Mouse (Mus musculus) forebrain, embryonic 15.5 days (tissue): ENCODE measurements around the gene Diaph3. TPM values are rescaled to one million over a fixed set of nuclear protein-coding genes. Genes with fewer than 3 reads are reported as not detected.

Experiments
- ATAC-seq: fragments of 200-750 bp; cut with Nextera tagmentation; replicated peaks from 2 replicates; pipeline ENCODE4 v1.8.0; 2017; ENCODE audit warnings: mild to moderate bottlenecking, moderate TSS enrichment, moderate library complexity
- H3K27ac ChIP-seq: fragments of 300-500 bp; sonication (generic); replicated peaks from 2 replicates; pipeline ENCODE4 v1.5.1; 2015; ENCODE audit warnings: mild to moderate bottlenecking, inconsistent platforms
- H3K27me3 ChIP-seq: fragments of 300-500 bp; sonication (generic); 2 replicates; pipeline ENCODE4 v1.6.1; 2015; ENCODE audit warnings: inconsistent platforms
- H3K36me3 ChIP-seq: fragments of 300-500 bp; sonication (generic); 2 replicates; pipeline ENCODE4 v1.6.1; 2015; ENCODE audit warnings: mild to moderate bottlenecking, inconsistent platforms
- H3K4me1 ChIP-seq: fragments of 300-500 bp; sonication (generic); 2 replicates; pipeline ENCODE4 v1.6.1; 2015; ENCODE audit warnings: inconsistent platforms
- H3K4me2 ChIP-seq: fragments of 300-500 bp; sonication (generic); replicated peaks from 2 replicates; pipeline ENCODE4 v1.6.1; 2015; ENCODE audit warnings: mild to moderate bottlenecking, inconsistent platforms
- H3K4me3 ChIP-seq: fragments of 300-500 bp; sonication (generic); 2 replicates; pipeline ENCODE4 v1.5.1; 2015; ENCODE audit warnings: mild to moderate bottlenecking, inconsistent platforms
- H3K9ac ChIP-seq: fragments of 300-500 bp; sonication (generic); replicated peaks from 2 replicates; pipeline ENCODE4 v1.6.1; 2015; ENCODE audit warnings: mild to moderate bottlenecking, inconsistent platforms
- H3K9me3 ChIP-seq: fragments of 300-500 bp; sonication (generic); 2 replicates; pipeline ENCODE4 v1.6.1; 2016; ENCODE audit warnings: inconsistent platforms
- whole genome bisulfite sequencing: fragments of 180-500 bp; shearing (Covaris S2); methylation state at CpG from one replicate; pipeline ENCODE4 v1.1.7; 2015; ENCODE audit warnings: mixed read lengths; 5-methylcytosine and 5-hydroxymethylcytosine counted together
- polyA plus RNA-seq: library from polyadenylated mRNA; unstranded; fragments of >200 nt; fragmentation: Nextera tagmentation; extraction: Ambion mirVana; gene quantifications from 2 replicates; pipeline ENCODE4 v1.2.1, GENCODE M21; 2015

Gene Diaph3
- polyA plus RNA-seq, 1 experiment from 2014 or later, result 7.3 TPM

DNA sequence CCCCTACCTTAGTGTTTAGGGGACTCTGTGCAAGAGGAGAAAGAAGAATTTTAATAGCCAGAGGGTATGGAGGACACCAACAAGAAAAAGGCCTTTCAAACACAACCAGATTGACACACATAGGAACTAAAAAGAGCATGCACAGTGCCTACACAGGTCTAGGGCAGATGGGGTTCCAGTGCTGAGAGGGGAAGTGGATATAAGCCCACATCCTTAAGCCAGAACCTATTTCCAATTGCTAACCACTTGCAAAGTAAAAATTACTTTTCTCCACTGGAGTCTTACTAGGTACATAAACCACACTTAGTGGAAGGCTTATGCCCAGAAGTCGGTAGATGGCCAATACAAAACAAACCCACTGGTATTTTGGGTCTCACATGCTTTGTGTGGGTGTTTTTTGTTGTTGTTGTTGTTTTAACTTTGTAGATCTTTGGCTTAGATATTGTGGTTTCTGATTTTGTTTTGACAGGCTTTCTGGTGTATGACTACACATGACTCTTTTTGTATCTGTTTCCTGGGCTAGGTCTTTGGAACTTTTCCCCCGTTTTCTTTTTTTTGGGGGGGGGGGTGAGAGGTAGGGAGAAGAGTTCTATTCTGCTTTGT is 426.8 kb downstream of the Diaph3 start:
- no peak for ATAC-seq
- no peaks in the 10 kb centered on the region for H3K27me3 ChIP-seq
- WGBS, result 84% methylated on average over 2 of the region's 2 CpGs
- no peak overlapping the region for H3K4me2 ChIP-seq
- H3K27ac ChIP-seq, result no peak overlapping the region
- no peaks in the 10 kb centered on the region for H3K9me3 ChIP-seq
- H3K4me3 ChIP-seq, result no peak overlapping the region
- H3K4me1 ChIP-seq, result no peaks in the 10 kb centered on the region
- H3K36me3 ChIP-seq, result no peaks in the 10 kb centered on the region
- no peak overlapping the region for H3K9ac ChIP-seq

- ATAC-seq, result no peak
- 82% methylated on average over 3 of the region's 3 CpGs for WGBS
- H3K4me1 ChIP-seq, result peaks cover 3% of the 10 kb centered on the region; the same call in 1 of the 2 replicates
Observed at GRCm38 (mm10) chr14:86704080-86704479, 437.0 kb downstream of the Diaph3 start.

GRCm38 (mm10) chr14:86701145-86701544 is 439.9 kb downstream of the Diaph3 start:
- ATAC-seq, result 0 out of 2 replicates have a peak, but pooled peaks have one; percentile 32
- H3K36me3 ChIP-seq, result no peaks in the 10 kb centered on the region
- 59% methylated on average over 4 of the region's 4 CpGs for whole genome bisulfite sequencing
- H3K4me1 ChIP-seq, result peaks cover 3% of the 10 kb centered on the region; the same call in 1 of the 2 replicates
- H3K27me3 ChIP-seq, result no peaks in the 10 kb centered on the region
- H3K9ac ChIP-seq, result no peak overlapping the region
- H3K4me2 ChIP-seq, result no peak overlapping the region
- H3K4me3 ChIP-seq, result no peak overlapping the region
- no peaks in the 10 kb centered on the region for H3K9me3 ChIP-seq
- H3K27ac ChIP-seq, result no peak overlapping the region

More at GRCm38 (mm10) chr14:86704080-86704479, 437.0 kb downstream of the Diaph3 start:
- Histone ChIP-seq H3K9me3 (no peaks in the 10 kb centered on the region), H3K27me3 (no peaks in the 10 kb centered on the region), H3K4me3 (no peak overlapping the region), H3K4me2 (no peak overlapping the region), H3K36me3 (no peaks in the 10 kb centered on the region), H3K27ac (no peak overlapping the region), H3K9ac (no peak overlapping the region)

- H3K9ac ChIP-seq, result no peak overlapping the region
- H3K4me2 ChIP-seq, result no peak overlapping the region
- no peak overlapping the region for H3K4me3 ChIP-seq
- H3K27me3 ChIP-seq, result no peaks in the 10 kb centered on the region
- no peak overlapping the region for H3K27ac ChIP-seq
- no peaks in the 10 kb centered on the region for H3K36me3 ChIP-seq
- no peaks in the 10 kb centered on the region for H3K9me3 ChIP-seq
- ATAC-seq, result no peak
- WGBS, result 84% methylated on average over 1 of the region's 1 CpGs
- peaks cover 3% of the 10 kb centered on the region; the same call in 1 of the 2 replicates for H3K4me1 ChIP-seq
Observed at GRCm38 (mm10) chr14:86697887-86698286, 443.1 kb downstream of the Diaph3 start.

DNA sequence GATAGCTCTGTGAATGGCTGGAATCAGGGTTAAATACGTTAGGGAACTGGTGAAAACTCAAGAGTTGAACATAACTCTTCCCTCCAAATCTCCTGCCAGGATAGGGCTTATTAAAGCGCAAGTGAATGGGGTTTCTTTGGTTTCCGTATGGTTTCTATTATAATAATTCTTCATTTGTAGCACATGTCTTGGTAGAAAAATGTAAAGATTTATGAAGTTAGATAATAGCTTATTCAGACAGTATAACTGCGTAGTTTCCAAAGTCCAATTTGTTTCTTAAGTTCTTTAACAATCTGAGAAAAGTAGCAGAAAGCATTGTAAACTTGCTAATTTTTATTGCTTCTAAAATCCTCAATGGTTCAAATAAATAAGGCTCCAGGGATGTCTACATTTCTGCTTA is 448.3 kb downstream of the Diaph3 start:
- Histone ChIP-seq H3K9ac (no peak overlapping the region), H3K27ac (no peak overlapping the region), H3K9me3 (no peaks in the 10 kb centered on the region), H3K4me1 (no peaks in the 10 kb centered on the region), H3K36me3 (no peaks in the 10 kb centered on the region), H3K27me3 (no peaks in the 10 kb centered on the region), H3K4me2 (no peak overlapping the region), H3K4me3 (no peak overlapping the region)
- no peak for ATAC-seq
- 83% methylated on average over 4 of the region's 4 CpGs for WGBS

GRCm38 (mm10) chr14:86691298-86691697 is 449.7 kb downstream of the Diaph3 start:
- no peaks in the 10 kb centered on the region for H3K36me3 ChIP-seq
- no peaks in the 10 kb centered on the region for H3K9me3 ChIP-seq
- WGBS, result 54% methylated on average over 5 of the region's 5 CpGs
- H3K9ac ChIP-seq, result no peak overlapping the region
- H3K4me2 ChIP-seq, result no peak overlapping the region
- no peak for ATAC-seq
- H3K4me1 ChIP-seq, result no peaks in the 10 kb centered on the region
- no peaks in the 10 kb centered on the region for H3K27me3 ChIP-seq
- H3K4me3 ChIP-seq, result no peak overlapping the region
- H3K27ac ChIP-seq, result no peak overlapping the region

- H3K36me3 ChIP-seq, result no peaks in the 10 kb centered on the region
- peak overlapping the region; percentile 13; the same call in 1 of the 2 replicates for H3K9ac ChIP-seq
- H3K9me3 ChIP-seq, result no peaks in the 10 kb centered on the region
- H3K4me2 ChIP-seq, result no peak overlapping the region
- H3K4me3 ChIP-seq, result no peak overlapping the region
- peaks cover 15% of the 10 kb centered on the region for H3K4me1 ChIP-seq
- H3K27ac ChIP-seq, result peak overlapping the region; percentile 67
- ATAC-seq, result peak; percentile 63
- no peaks in the 10 kb centered on the region for H3K27me3 ChIP-seq
- 40% methylated on average over 11 of the region's 11 CpGs for WGBS
Observed at GRCm38 (mm10) chr14:86684585-86685503, 456.2 kb downstream of the Diaph3 start.

- Histone ChIP-seq H3K4me3 (no peak overlapping the region), H3K4me1 (peaks cover 26% of the 10 kb centered on the region), H3K36me3 (no peaks in the 10 kb centered on the region), H3K9me3 (no peaks in the 10 kb centered on the region), H3K9ac (no peak overlapping the region), H3K4me2 (no peak overlapping the region), H3K27me3 (no peaks in the 10 kb centered on the region), H3K27ac (no peak overlapping the region)
- ATAC-seq, result no peak
Observed at GRCm38 (mm10) chr14:86681951-86682350, 459.1 kb downstream of the Diaph3 start.

DNA sequence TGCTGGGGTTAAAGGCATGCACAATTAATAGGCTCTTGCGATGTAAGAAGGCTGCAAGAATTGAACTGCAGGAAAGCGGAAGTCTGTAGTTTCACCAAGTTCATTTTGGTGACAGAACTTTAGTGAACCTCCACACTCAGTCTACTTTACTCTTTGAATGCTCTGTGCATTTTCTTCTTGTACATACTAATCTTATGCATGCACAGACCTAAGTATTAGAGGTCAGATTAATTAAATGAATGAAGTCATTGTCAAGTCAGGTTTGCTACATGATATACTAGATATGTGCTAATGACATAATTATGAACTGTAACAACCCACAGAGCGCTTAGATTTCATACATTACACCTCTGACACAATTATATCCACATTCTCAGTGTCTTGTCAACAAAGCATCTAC is 462.0 kb downstream of the Diaph3 start:
- Histone ChIP-seq H3K4me1 (peaks cover 17% of the 10 kb centered on the region), H3K4me2 (no peak overlapping the region), H3K4me3 (no peak overlapping the region), H3K27ac (no peak overlapping the region), H3K9me3 (no peaks in the 10 kb centered on the region), H3K36me3 (no peaks in the 10 kb centered on the region), H3K9ac (no peak overlapping the region), H3K27me3 (no peaks in the 10 kb centered on the region)
- WGBS, result 88% methylated on average over 3 of the region's 3 CpGs
- ATAC-seq, result no peak

DNA sequence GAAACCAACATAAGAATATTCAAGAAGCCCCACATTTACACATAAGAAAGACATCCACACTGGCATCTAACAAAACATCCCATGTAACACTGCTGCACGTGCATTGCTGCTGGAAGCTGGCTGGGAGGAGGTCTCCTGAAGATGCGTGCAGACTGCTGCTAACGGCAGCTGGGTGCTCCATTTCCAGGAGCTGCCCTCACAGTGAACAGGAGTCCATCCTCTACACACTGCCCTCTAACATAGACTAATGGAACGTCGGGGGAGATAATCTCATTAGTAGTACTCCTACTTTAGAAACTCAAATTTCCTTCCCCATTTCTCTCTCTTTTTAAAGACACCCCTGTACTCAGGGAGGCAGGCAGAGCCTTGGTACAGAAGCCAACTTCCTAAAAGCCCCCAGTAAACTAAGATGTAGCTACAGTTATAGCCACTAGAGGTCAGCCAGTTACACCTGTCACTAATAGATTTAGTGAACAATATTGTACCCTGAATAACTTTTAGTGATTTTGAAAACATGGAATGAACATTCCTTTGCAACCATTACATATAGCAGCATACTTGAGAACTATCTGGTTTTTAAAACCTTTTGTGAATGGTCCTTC is 462.8 kb downstream of the Diaph3 start:
- peaks cover 16% of the 10 kb centered on the region for H3K4me1 ChIP-seq
- no peak overlapping the region for H3K4me2 ChIP-seq
- no peaks in the 10 kb centered on the region for H3K36me3 ChIP-seq
- H3K9ac ChIP-seq, result no peak overlapping the region
- H3K9me3 ChIP-seq, result no peaks in the 10 kb centered on the region
- ATAC-seq, result no peak; the same call in 1 of the 2 replicates
- H3K4me3 ChIP-seq, result no peak overlapping the region
- WGBS, result 53% methylated on average over 5 of the region's 5 CpGs
- H3K27me3 ChIP-seq, result no peaks in the 10 kb centered on the region
- H3K27ac ChIP-seq, result no peak overlapping the region

DNA sequence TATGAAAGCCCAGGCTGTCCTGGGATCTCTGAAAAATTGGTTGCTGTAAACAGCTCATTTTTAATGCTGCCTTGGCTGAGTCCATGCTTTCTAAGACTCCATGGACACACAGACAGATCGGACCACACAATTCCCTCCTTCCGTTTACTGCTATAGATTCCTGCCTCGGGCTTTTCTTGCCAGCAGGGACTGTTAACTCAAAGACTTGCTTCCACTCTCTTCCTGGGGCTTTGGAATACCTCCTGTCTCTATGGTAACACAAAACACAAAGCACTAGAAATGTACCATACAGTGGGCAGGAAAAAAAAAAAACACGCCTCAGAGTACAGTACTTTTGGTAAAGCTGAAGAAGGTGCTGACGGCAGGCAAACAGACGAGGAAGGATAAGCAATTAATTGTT is 464.0 kb downstream of the Diaph3 start:
- peak; percentile 78 for ATAC-seq
- Histone ChIP-seq H3K27me3 (no peaks in the 10 kb centered on the region), H3K9ac (no peak overlapping the region), H3K9me3 (no peaks in the 10 kb centered on the region), H3K27ac (no peak overlapping the region), H3K4me1 (peaks cover 16% of the 10 kb centered on the region), H3K4me2 (no peak overlapping the region), H3K36me3 (no peaks in the 10 kb centered on the region), H3K4me3 (no peak overlapping the region)
- 9% methylated on average over 6 of the region's 6 CpGs for WGBS

GRCm38 (mm10) chr14:86675314-86675713 is 465.7 kb downstream of the Diaph3 start:
- WGBS, result 79% methylated on average over 8 of the region's 8 CpGs
- ATAC-seq, result no peak
- H3K4me1 ChIP-seq, result peaks cover 16% of the 10 kb centered on the region
- H3K9ac ChIP-seq, result no peak overlapping the region
- no peaks in the 10 kb centered on the region for H3K36me3 ChIP-seq
- no peak overlapping the region for H3K4me3 ChIP-seq
- H3K9me3 ChIP-seq, result no peaks in the 10 kb centered on the region
- H3K27ac ChIP-seq, result no peak overlapping the region
- H3K27me3 ChIP-seq, result no peaks in the 10 kb centered on the region
- H3K4me2 ChIP-seq, result no peak overlapping the region
